Mouse (Mus musculus) central nervous system, embryonic 18 days (tissue): ENCODE data around the gene Prkar2a. TPM values are rescaled to one million over a fixed set of nuclear protein-coding genes. Genes with fewer than 3 reads are reported as not detected.

Source experiments
- polyA plus RNA-seq: library from polyadenylated mRNA; depleted of rRNA; stranded (reverse); fragments of >200 nt; gene quantifications from 2 replicates; pipeline ENCODE4 v1.2.3, GENCODE M21; 2012; rRNA removed

Prkar2a gene
- 35.0 and 38.6 TPM in 2 replicates for polyA plus RNA-seq

GRCm38 (mm10) chr9:108689106-108689505 is at the start of gene Prkar2a:
TSS of gene Prkar2a (plus strand) at chr9:108689314.

GRCm38 (mm10) chr9:108648611-108649560 is 40.2 kb upstream of the Prkar2a start, which contains the start of gene Arih2:
TSS of gene Arih2 (minus strand) at chr9:108649386.

GRCm38 (mm10) chr9:108661677-108662612 is 27.2 kb upstream of the Prkar2a start, which contains the start of gene Slc25a20:
TSS of gene Slc25a20 (plus strand) at chr9:108662088.

GRCm38 (mm10) chr9:108783548-108784463 is 94.7 kb downstream of the Prkar2a start, which contains the start of gene Ip6k2:
TSS of gene Ip6k2 (plus strand) at chr9:108783796.

Other genes starting within 250 kb of the Prkar2a start
- 32.4 and 35.2 TPM in 2 replicates for gene Ccdc71, start 228.8 kb upstream of the Prkar2a start, polyA plus RNA-seq
- gene Klhdc8b, start 227.7 kb upstream of the Prkar2a start, polyA plus RNA-seq: 67.4 and 67.8 TPM in 2 replicates
- gene Lamb2, start 209.6 kb upstream of the Prkar2a start, polyA plus RNA-seq: 25.1 and 35.7 TPM in 2 replicates
- gene Usp19, start 198.7 kb upstream of the Prkar2a start, polyA plus RNA-seq: 131 and 138 TPM in 2 replicates
- gene Qars, start 181.6 kb upstream of the Prkar2a start, polyA plus RNA-seq: 120 and 140 TPM in 2 replicates
- gene Qrich1, start 172.5 kb upstream of the Prkar2a start, polyA plus RNA-seq: 135 and 137 TPM in 2 replicates
- gene Impdh2, start 129.0 kb upstream of the Prkar2a start, polyA plus RNA-seq: 131 and 132 TPM in 2 replicates
- gene Ndufaf3, start 121.9 kb upstream of the Prkar2a start, polyA plus RNA-seq: 59.9 and 60.6 TPM in 2 replicates
- 277 and 285 TPM in 2 replicates for gene Dalrd3, start 119.4 kb upstream of the Prkar2a start, polyA plus RNA-seq
- 260 and 264 TPM in 2 replicates for gene Wdr6, start 110.6 kb upstream of the Prkar2a start, polyA plus RNA-seq
- 35.4 and 35.5 TPM in 2 replicates for gene P4htm, start 91.6 kb upstream of the Prkar2a start, polyA plus RNA-seq
- gene Arih2, start 39.9 kb upstream of the Prkar2a start, polyA plus RNA-seq: 42.5 and 42.6 TPM in 2 replicates
- gene Slc25a20, start 27.2 kb upstream of the Prkar2a start, polyA plus RNA-seq: 22.7 and 22.8 TPM in 2 replicates
- 376 and 384 TPM in 2 replicates for gene Ip6k2, start 94.5 kb downstream of the Prkar2a start, polyA plus RNA-seq
- gene Nckipsd, start 119.1 kb downstream of the Prkar2a start, polyA plus RNA-seq: 34.3 and 35.4 TPM in 2 replicates
- 82.0 and 92.6 TPM in 2 replicates for gene Celsr3, start 137.0 kb downstream of the Prkar2a start, polyA plus RNA-seq
- gene Slc26a6, start 164.0 kb downstream of the Prkar2a start, polyA plus RNA-seq: 22.6 and 24.0 TPM in 2 replicates
- 0.43 and 0.45 TPM in 2 replicates for gene Tmem89, start 225.3 kb downstream of the Prkar2a start, polyA plus RNA-seq
- 354 and 371 TPM in 2 replicates for gene Uqcrc1, start 247.3 kb downstream of the Prkar2a start, polyA plus RNA-seq